Mouse (Mus musculus) layer of hippocampus, postnatal 10 days (tissue): ENCODE measurements around the gene Clcn6. TPM values are rescaled to one million over a fixed set of nuclear protein-coding genes. Genes with fewer than 3 reads are reported as not detected.

Source experiments
- DNase-seq, 2 experiments: peaks; one replicate each; pipeline ENCODE4 v3.0.0; 2021; ENCODE audit warnings: low spot score in 2 of 2
- total RNA-seq, 2 experiments: library from RNA; stranded (reverse); gene quantifications; 2 replicates each; pipeline ENCODE4 v1.2.3; 2021

Gene Clcn6
- total RNA-seq, 2 experiments from 2014 or later: 67.8 to 70.3 TPM

- DNase-seq: no peak
Observed at GRCm38 (mm10) chr4:147995311-147995710, 43.3 kb downstream of the Clcn6 start.

- DNase-seq: no peak
Observed at GRCm38 (mm10) chr4:147993571-147994095, 45.0 kb downstream of the Clcn6 start.

GRCm38 (mm10) chr4:147985205-147986132 is 53.2 kb downstream of the Clcn6 start, which contains the start of gene Nppb:
Nppb (plus strand) TSS chr4:147985788.
- DNase-seq: no peak

GRCm38 (mm10) chr4:147979441-147979860 is 59.2 kb downstream of the Clcn6 start:
- DNase-seq: no peak

GRCm38 (mm10) chr4:147978391-147978790 is 60.2 kb downstream of the Clcn6 start:
- DNase-seq: no peak

GRCm38 (mm10) chr4:147977726-147978125 is 60.9 kb downstream of the Clcn6 start:
- DNase-seq: no peak

- no peak for DNase-seq
Observed at GRCm38 (mm10) chr4:147976237-147976636, 62.4 kb downstream of the Clcn6 start.

- DNase-seq: no peak
Observed at GRCm38 (mm10) chr4:147969337-147969736, 69.3 kb downstream of the Clcn6 start.

- DNase-seq: no peak
Observed at GRCm38 (mm10) chr4:147968816-147969215, 69.8 kb downstream of the Clcn6 start.

- no peak for DNase-seq
Observed at GRCm38 (mm10) chr4:147965712-147966111, 72.9 kb downstream of the Clcn6 start.

GRCm38 (mm10) chr4:147963623-147964022 is 75.0 kb downstream of the Clcn6 start:
- DNase-seq: no peak

GRCm38 (mm10) chr4:147962781-147963180 is 75.8 kb downstream of the Clcn6 start:
- DNase-seq: no peak

- DNase-seq: peak; percentile 69 to 71
Observed at GRCm38 (mm10) chr4:147959881-147960831, 78.5 kb downstream of the Clcn6 start.

GRCm38 (mm10) chr4:147957141-147957540 is 81.5 kb downstream of the Clcn6 start:
- DNase-seq: no peak

Other genes starting within 250 kb of the Clcn6 start
- gene Zfp984, start 229.0 kb downstream of the Clcn6 start, total RNA-seq: 1 to 10 TPM; 3.4 to 4.2 TPM
- gene Zfp933, start 190.5 kb downstream of the Clcn6 start, total RNA-seq: 10 to 100 TPM; 18.4 to 21.2 TPM
- 10 to 100 TPM; 20.3 to 25.1 TPM for gene Miip, start 170.0 kb downstream of the Clcn6 start, total RNA-seq
- 1 to 10 TPM; 7.3 to 8.2 TPM for gene Fv1, start 169.8 kb downstream of the Clcn6 start, total RNA-seq
- gene Mfn2, start 134.1 kb downstream of the Clcn6 start, total RNA-seq: 100 to 1,000 TPM; 149 to 175 TPM
- 10 to 100 TPM; 24.0 to 26.0 TPM for gene Plod1, start 102.1 kb downstream of the Clcn6 start, total RNA-seq
- gene 2510039O18Rik, start 97.9 kb downstream of the Clcn6 start, total RNA-seq: 10 to 100 TPM; 29.0 to 29.3 TPM
- not detected for gene Nppb, start 53.0 kb downstream of the Clcn6 start, total RNA-seq
- gene Nppa, start 38.1 kb downstream of the Clcn6 start, total RNA-seq: under 1 TPM in 1 of 2 experiments, not detected in 1; 0.43 TPM
- 10 to 100 TPM; 23.3 to 24.9 TPM for gene Mthfr, start 256 bp upstream of the Clcn6 start, total RNA-seq
- gene Agtrap, start 49.2 kb upstream of the Clcn6 start, total RNA-seq: 1 to 10 TPM; 5.5 to 7.3 TPM
- gene Mad2l2, start 91.6 kb upstream of the Clcn6 start, total RNA-seq: 10 to 100 TPM; 24.1 to 26.5 TPM
- gene Draxin, start 91.9 kb upstream of the Clcn6 start, total RNA-seq: 10 to 100 TPM in 1 of 2 experiments, 1 to 10 TPM in 1; 9.9 to 10.8 TPM
- gene Fbxo6, start 113.3 kb upstream of the Clcn6 start, total RNA-seq: 10 to 100 TPM; 22.6 to 26.3 TPM
- gene Fbxo44, start 121.7 kb upstream of the Clcn6 start, total RNA-seq: 10 to 100 TPM; 86.6 to 87.7 TPM
- gene Fbxo2, start 121.8 kb upstream of the Clcn6 start, total RNA-seq: 10 to 100 TPM; 45.9 to 49.7 TPM
- 10 to 100 TPM; 19.7 to 24.9 TPM for gene Disp3, start 249.1 kb upstream of the Clcn6 start, total RNA-seq